Mouse (Mus musculus) thymus, postnatal 25 days (tissue): Measurements from ENCODE around the gene Myt1l.

Source experiments
- DNase-seq: peaks from one replicate; pipeline ENCODE4 v3.0.0; 2022

Gene Myt1l

DNA sequence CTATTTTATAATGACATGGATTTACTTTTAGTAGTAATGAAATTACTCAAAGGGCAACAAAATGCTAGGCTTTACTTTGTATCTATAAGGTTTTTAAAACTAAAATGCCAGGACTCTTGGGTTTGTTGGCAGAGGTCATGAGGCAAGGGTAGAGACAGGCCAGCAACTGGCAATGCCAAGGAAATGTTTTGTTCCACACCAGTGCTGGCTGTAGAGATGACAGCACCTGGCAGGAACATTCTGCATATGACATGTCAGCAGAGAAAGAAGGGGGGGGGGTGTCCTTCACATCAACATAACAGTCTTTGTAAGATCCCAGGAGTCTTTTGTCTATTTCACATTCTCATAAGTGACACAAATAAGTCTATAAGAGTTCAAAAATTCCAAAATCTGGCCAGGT lies 302.4 kb downstream of the Myt1l start:
- DNase-seq, result no peak

DNA sequence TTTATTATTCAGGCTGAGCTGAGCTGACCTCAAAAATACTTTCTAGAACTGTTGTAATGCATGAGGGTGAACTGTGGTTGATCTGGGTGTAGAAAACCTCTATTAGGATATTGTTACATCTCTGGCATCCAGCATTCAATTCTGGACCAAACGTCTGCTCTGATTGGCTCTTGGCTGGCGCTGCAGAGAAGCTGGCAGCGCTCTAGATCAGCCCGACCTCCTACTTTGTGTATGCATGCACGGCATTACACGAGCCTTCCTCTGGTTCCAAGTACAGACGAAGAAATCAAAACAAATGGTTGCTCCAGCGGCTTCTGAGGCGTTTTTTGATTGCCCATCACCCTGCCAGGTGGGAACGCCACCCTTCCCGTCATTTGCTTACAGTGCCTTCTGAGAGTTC lies 303.2 kb downstream of the Myt1l start:
- no peak for DNase-seq

DNA sequence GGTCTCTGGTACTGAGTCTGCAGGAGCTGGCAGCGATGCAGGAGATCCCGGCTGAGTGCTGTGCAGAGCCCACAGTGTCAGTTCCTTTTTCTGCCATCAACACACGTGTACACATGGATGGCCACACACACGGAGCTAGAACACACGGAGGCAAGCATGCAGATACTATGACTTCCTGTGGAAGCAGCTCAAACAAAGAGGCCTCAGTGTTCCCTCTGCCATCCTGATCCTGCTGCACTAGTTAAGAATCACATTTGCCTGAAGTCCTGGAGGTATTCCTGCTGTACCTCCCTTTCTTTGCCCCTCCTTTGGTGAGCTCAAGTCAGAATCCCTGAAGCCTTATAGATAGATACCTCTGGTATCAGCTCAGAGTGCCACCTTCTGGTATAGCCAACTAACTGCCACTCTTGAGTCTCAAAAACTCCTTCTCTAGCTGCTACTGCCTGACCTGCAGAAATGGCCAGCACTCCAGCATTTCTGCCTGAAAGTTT lies 309.2 kb downstream of the Myt1l start:
- no peak for DNase-seq

DNA sequence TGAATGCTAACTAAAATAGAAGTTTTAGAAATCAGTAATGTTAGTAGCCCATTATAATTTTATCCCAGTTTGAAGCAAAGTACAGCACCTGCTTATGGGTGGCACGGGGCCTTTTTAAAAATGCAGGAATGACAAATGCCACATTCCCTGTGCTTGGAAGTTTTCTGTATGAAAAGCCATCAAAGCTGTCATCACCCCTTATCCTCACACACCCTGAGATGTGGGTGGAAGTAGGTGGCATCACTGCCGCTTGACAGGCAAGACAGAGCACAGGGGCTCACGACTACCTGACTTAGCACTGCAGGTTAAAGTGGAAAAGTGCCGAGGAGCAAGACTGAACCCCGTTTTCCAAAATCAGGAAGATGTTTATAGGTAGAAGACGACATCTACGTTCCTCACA lies 310.2 kb downstream of the Myt1l start:
- DNase-seq, result no peak

DNA sequence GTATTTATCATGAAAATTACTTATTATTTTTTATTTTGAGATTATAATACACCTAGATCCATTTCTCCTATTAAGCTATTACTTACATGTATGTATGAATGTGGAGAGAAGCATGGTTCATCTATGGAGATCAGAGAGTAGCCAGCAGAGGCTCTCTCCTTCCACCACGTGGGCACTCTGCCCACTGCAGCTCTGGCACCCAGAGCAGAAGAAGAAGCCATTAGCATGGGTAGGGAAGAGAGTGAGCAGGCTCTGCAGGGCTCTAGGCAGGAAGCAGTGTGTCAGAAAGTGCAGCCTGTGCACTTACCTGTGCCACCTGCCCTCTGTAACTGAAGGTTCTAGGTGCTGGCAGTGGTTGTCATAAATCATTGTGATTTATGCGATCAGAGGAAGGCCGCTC lies 321.8 kb downstream of the Myt1l start:
- DNase-seq, result no peak

DNA sequence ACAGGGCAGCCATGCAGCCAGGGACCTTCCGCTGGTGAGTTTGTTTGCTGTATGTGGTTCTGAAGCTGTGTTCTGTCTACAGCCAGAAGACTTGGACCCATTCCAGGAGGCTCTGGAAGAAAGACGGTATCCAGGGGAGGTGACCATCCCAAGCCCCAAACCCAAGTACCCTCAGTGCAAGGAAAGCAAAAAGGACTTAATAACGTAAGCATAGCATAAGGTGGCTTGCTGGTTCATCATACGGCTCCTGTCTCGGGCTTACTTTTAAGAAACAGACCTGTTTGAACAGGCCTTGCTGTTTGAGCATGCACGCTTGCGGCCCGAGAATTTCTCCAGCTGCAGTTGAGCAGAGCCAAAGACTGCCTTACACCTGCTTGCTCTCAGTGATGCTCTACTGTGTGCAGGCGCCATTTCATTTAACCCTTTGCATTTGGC lies 326.0 kb downstream of the Myt1l start:
- no peak for DNase-seq

DNA sequence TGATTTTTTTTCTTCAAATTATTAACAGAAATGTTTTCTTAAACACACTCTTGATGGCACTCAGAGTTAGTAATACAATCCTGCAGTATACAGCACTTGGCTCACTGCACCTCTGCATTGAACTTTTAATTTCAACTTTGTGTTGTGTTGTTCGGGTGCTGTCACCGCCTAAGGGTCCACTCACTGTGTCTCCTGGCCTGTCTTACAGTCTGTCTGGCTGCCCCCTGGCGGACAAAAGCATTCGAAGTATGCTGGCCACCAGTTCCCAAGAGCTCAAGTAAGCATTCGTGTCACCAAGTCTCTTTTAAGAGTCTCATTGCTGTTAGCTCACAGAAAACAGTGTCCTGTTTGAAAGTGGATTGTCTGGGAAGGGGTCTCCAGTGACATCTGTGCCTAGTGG lies 326.8 kb downstream of the Myt1l start:
- no peak for DNase-seq

DNA sequence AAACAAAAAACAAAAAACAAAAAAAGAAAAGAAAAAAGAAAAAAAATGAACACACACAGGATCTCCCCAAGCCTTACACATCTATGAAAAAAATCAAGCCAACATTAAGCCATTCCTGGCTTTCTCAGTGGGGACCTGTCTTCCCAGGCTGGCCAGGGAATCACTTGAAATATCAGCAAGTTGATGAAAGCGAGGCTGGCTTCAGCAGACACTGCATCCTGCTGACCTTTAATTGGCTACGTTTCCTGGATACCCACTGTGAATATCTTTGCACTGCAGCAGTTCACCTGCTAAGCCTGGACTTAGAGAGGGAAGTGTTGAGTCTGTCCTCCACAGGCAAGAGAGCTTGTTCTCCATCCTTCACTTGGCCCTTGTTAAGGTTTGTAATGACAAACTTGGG lies 332.8 kb downstream of the Myt1l start:
- no peak for DNase-seq

DNA sequence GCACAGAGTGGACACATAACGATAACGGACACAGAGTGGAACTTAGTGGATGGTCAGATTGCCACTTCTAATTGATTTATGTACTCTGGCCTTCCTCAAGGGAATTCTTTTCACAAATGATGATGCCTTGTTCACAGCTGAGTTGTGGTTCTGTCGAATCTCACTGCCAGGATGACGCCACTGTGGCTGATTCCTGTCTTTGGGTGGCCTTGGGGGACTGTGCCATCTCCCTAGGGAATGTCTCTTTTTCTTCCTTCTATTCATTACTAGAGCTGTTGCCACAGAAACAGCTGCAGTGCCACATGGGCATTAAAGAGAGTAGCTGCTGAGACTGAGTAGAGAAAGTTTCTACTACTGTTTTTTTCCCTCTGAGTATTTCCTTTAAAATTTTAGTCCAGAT lies 340.1 kb downstream of the Myt1l start:
- no peak for DNase-seq

DNA sequence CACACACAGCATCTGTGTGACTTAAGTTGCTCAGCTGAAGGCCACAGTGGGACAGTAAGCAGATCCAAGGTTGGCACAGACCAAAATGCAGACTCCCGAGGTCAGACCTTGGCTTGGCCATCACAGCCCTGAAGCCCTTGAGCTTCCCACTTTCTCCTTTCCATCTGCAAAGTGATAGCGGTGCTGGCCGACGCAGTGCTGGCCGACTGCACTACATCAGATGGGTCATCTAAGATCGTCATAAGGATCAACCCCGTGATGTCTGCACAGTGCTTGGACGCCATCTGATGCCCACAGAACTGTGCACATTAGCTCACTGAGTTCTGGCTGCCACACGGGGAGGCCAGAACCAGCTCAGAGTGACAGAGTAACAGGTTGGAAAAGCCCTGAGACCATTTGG lies 340.6 kb downstream of the Myt1l start:
- no peak for DNase-seq

DNA sequence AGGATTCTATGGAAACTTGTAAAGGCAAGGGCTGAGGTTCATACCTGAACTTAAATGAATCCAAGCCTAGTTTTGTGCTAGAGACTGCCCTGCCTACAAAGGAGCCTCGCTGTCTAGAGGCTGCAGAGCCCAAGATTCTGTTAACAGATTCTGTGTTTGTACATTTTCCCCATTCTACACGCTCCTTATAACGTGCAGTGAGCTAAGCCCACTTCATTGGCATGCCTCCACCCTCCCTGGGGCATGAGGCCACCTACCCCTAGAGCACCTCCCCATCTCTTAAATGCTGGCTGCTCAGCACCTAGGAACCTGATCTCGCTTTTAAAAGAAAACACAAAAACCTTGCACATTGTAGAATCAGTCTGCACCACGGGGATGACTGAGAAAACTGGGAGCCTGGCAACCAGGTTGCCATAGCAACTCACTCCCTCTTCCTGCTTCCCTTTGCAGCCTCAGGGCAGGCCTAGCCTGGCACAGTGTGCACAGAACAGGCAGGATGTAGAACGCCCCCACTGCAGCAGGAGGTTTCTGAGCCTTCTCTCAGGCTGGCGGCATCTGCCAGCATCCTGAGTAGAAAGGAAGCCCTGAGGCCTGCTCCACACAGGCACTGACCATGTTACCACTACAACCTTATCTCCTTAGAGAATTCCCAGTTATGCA lies 344.1 kb downstream of the Myt1l start:
- DNase-seq, result no peak

DNA sequence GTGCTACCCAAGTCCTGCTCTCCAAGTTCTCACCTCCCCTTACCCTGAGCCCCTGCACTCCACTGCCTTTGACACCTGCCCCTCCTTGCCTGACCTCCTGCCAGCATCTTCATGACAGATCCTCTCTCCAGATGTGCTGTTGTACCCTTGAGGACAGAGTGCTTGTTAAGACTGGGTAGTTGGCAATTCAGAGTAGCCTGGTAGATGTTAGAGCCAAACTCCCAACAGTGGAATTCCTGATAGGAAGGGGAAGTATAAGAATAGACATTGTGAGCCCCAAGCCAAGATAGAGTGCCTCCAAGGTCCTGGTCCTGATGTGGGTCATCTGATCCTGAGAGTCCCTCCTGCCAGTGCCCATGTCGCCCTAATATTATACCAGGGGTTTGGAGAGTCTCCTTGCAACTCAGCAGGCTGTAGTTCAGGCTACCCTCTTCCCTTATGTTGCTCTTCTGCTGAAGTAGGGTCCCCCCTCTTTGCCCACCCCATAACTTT lies 345.1 kb downstream of the Myt1l start:
- no peak for DNase-seq

DNA sequence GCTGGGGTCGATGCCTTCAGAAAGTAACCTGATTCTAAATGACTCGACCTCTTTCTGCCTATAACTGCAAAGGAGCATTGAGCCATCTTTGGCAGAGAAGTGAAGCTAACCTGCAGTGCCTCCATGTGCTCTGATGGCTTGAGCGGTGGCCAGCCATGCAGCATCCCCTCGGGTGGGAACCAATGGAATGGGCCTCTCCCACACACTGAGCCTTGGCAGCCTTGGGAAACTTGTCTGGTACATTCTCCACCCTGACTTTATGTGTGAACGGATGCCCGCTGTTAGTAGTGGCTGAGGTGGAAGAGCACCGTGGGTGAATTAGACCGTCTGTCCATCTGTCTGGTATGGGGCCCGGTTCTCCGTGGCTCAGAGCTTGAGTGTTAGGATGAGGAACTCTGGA lies 349.8 kb downstream of the Myt1l start:
- no peak for DNase-seq

DNA sequence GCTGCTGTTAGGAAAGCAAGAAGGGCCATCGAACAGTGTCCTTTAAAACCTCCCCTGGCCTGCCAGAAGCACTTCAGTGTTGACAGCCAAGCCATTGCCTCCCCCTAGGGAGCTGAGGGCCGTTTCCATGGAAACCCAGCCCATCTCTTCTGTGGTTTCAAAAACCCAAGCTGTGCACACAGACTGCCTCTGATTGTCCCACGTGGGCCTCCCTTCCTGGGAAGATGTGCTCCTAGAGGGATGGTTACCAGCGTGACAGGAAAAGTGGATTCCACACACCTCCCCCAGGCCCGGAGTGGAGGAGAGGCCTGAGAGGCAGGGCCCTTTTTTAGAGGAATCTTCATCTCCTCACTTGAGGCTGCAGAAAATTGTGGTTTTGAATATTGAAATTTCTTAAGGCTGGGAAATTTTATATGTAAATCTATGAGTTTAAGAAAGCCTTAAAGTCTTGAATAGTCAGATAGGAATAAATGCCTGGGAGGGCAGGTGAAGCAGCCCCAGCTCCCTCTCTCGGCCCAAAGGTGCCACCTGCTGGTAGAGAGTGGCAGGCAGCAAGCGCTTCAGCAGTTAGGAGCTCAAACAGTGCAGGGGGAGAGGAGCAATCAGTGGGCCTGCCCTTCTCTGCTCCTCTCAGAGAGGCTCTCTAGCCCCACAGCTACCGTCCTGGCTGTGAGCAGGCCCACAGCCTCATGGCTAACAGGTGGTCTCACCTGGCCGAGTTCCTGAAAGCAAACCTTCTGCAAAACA lies 354.9 kb downstream of the Myt1l start:
- DNase-seq, result peak; percentile 11

DNA sequence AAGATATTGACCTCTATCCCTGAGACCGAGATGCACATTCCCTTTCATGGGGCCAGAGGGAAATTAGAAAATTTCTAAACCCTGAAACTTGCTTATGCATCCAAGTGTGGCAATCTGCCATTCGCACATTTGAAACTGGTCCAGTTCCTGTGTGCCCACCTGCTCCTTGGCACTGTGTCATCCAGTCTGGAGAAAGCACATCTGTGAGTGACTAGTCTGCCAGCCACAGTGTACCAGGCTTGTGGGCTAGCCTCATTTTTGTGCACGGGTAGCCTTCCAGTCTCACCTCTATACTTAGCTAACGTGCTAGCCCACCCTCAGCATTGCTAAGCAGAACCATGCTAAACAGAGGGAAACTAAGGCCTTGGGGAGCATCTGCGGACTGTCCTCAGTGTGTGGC lies 356.2 kb downstream of the Myt1l start:
- DNase-seq, result no peak

DNA sequence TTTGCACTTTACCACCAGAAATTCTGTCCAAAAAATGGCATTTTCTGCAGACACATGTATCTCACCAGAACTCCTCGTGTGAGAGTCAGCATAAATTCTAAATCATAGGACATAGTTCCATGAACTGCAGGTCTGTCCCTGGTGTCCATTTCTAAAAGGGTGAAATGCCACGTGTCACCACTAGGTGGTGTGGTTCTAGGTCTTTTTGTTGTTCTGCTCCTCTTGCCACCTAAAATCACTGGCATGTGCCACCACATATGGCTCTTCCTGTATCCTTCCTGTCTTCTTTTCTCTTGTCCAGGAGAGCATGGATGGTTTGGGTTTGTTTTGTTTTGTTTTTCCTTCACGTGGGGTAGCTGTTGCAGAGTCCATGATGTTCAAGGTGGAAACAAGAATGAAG lies 366.5 kb downstream of the Myt1l start:
- DNase-seq, result peak; percentile 3

DNA sequence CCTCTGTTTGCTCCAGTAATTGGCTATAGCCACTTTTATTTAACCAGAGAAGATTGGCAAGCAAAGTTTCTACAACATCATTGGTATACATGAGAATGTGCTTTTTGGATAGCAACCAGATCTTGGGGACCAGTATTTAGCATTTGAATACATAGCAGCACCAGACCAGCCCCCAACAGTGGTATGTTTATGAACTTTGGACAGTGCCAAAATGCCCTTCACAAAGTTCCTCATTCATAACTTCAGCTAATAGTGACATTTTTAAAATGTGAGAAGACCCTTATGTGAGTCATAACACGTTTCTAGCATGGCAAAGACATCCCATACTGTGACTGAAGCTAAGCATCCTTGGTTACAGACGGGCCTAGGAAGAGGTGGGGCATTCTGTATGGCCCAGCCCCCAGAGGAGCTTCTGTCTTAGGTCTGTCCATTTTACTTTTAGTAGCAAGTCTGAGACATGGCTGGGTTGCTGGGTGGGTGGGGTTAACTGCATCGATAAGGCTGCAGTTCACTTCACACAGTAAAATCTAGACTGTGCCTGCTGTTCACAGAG lies 369.4 kb downstream of the Myt1l start:
- DNase-seq, result no peak

DNA sequence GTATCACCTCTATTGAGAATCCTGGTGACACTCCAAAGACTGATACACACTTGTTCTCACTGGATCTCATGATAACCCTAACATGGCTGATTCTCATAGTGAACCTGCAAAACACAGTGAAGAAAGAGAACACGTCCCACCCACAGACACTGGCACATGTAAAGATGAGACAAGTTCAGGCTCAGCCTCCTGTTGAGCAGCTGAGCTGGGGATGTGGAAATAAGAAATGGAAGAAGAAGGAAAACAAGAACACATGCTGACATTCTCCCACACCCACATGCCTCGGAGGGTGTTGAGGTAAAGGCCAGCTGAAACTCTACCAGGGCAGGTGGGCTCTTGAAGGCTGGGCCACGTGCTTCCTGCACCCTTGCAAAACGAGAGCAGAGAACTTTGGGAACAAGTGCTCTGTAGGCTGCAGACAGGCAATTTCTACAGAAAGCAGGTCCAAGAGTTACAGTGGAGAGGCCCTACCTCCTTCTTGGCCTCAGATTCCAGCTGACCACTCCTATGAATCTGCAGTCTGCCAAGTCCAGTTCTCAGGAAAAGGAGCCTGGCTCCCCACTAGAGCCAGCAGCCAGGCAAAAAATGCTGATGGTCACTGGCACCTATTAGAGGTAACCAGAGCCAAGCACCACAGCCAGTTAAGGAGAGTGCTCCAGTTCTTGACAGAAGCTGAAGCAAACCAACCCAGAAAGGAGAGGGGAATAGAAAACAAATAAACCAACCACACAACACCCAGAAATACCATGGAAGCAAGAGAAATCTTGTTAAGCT lies 376.1 kb downstream of the Myt1l start:
- DNase-seq, result no peak

DNA sequence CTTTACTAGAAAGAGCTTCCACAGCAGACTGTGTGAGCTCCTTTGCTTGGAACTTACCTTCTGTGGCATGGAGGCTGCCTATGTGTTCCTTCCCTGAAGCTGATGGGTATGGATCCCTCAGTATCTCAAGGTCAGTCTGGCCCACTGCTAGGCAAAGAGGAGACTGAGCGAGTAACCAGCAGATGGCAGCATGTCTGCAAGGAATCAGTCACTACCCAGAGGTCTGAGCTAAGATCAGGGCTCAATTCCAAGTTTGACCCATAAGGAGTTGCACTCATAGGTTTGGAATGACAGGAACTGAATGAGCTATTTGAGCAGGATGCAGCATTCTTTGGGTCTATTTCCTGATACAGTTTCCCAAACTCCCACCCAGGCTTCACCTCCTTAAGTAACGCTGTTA lies 378.9 kb downstream of the Myt1l start:
- no peak for DNase-seq

DNA sequence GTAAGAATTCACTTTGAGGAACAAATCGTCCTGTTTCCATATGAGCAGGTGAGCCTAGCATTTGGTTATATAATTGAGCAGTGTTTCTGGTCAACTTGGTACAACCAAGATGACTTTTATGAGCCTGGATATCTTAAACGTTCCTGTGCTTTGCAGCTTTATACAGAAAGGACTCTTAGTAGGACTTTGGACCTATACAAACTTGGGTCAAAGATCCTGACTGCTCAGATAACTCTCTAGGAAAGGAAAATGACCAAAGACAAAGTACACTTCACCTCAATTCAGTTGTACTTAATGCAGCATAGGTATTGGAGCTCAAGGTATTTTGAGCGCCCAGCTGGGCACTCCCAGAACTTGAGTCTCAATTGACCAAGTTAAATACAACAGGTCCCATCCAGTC lies 388.0 kb downstream of the Myt1l start:
- no peak for DNase-seq

DNA sequence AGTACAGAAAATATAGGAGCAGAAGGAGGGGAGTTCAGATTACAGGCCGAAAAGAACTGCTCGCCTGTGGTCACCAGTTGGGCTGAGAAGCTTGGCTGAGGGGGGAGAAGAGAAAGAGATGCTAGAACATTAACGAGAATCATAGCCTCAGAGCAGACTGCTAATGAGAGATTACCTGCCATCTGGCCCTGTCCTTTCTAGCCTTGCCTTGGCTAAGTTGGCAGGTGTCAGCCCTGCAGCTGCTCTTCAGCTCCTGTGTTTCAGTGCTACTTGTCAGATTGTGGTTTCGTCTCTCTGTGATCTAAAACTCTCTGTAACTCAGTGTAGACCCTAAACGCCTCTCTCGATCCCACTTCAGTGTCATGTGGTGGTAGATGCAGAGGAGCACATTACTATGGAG lies 388.6 kb downstream of the Myt1l start:
- no peak for DNase-seq

DNA sequence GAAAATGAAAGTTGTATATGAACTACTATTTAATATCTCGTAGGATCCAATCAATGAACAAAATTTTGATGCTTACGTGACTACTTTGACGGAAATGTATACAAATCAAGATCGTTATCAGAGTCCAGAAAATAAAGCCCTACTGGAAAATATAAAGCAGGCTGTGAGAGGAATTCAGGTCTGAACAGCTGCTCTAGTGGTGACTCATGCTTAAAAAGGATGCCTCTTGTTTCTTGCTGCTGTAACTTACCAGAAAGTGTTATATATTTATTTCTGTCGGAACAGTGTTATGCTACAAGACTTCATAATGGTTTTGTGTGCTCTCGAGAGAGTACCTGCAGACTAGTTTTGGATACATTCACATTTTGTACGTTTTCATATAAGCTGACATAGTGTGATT lies 392.1 kb downstream of the Myt1l start:
- DNase-seq, result no peak

DNA sequence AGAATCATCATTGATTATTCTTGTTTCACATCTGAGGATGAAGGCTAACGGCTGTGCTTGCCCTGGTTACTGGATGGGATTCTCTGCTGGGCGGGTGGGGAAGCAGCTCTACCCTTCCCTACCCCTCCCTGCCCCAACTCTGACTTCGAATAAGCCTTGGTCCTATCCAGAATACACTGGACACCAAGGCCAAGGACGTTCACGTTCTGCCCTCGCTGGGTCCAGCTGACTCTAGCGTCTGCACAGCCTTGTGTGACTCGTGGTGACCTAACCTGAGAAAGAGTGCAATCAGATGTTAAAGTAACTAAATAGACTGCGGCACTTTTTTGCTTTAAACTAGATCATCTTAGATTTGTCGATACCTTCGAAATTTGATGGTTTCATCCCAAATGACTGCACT lies 393.3 kb downstream of the Myt1l start:
- no peak for DNase-seq
